Mouse (Mus musculus) mesoderm, embryonic 11.5 days (tissue): ENCODE results near the gene Apln.
A peak's percentile ranks its signal among the peaks of the same experiment; 100 is the strongest.

Experiments
- DNase-seq: peaks from one replicate; pipeline ENCODE4 v3.0.0-alpha.2; 2012; ENCODE audit warnings: low read depth, low spot score

The Apln gene

GRCm38 (mm10) chrX:48016906-48017601 lies 17.6 kb downstream of the Apln start:
- DNase-seq, result peak; percentile 71

- no peak for DNase-seq
Observed at GRCm38 (mm10) chrX:48011656-48012055, 23.0 kb downstream of the Apln start.

- peak; percentile 18 for DNase-seq
Observed at GRCm38 (mm10) chrX:48006062-48006461, 28.6 kb downstream of the Apln start.

GRCm38 (mm10) chrX:48004786-48005185 lies 29.9 kb downstream of the Apln start:
- DNase-seq, result no peak

GRCm38 (mm10) chrX:48001151-48001550 lies 33.5 kb downstream of the Apln start:
- DNase-seq, result no peak

GRCm38 (mm10) chrX:47998412-47998811 lies 36.2 kb downstream of the Apln start:
- no peak for DNase-seq

- peak; percentile 69 for DNase-seq
Observed at GRCm38 (mm10) chrX:47992606-47993005, 42.0 kb downstream of the Apln start.

- DNase-seq, result no peak
Observed at GRCm38 (mm10) chrX:47988024-47988423, 46.6 kb downstream of the Apln start.

- peak; percentile 61 for DNase-seq
Observed at GRCm38 (mm10) chrX:47985000-47985619, 49.5 kb downstream of the Apln start.

- no peak for DNase-seq
Observed at GRCm38 (mm10) chrX:47977078-47977477, 57.6 kb downstream of the Apln start.

- no peak for DNase-seq
Observed at GRCm38 (mm10) chrX:47976551-47976950, 58.1 kb downstream of the Apln start.
